Mouse (Mus musculus) liver, embryonic 12.5 days (tissue): ENCODE data around the gene Dock2. TPM values are rescaled to one million over a fixed set of nuclear protein-coding genes. Genes with fewer than 3 reads are reported as not detected.

Experiments
- ATAC-seq: fragments of 200-750 bp; cut with Nextera tagmentation; 2 replicates; pipeline ENCODE4 v1.8.0; 2017; ENCODE audit warnings: moderate number of reproducible peaks, mild to moderate bottlenecking, moderate library complexity
- H3K27ac ChIP-seq: fragments of 300-500 bp; sonication (generic); 2 replicates; pipeline ENCODE4 v1.5.1; 2016; ENCODE audit warnings: mild to moderate bottlenecking
- H3K27me3 ChIP-seq: fragments of 300-500 bp; sonication (generic); replicated peaks from 2 replicates; pipeline ENCODE4 v1.6.1; 2016; ENCODE audit warnings: mild to moderate bottlenecking, moderate library complexity
- H3K36me3 ChIP-seq: fragments of 300-500 bp; sonication (generic); 2 replicates; pipeline ENCODE4 v1.6.1; 2016; ENCODE audit warnings: mild to moderate bottlenecking, moderate library complexity
- H3K4me1 ChIP-seq: fragments of 300-500 bp; sonication (generic); 2 replicates; pipeline ENCODE4 v1.6.1; 2016
- H3K4me2 ChIP-seq: fragments of 300-500 bp; sonication (generic); 2 replicates; pipeline ENCODE4 v1.6.1; 2016; ENCODE audit warnings: mild to moderate bottlenecking, moderate library complexity
- H3K4me3 ChIP-seq: fragments of 300-500 bp; sonication (generic); 2 replicates; pipeline ENCODE4 v1.5.1; 2016; ENCODE audit warnings: mild to moderate bottlenecking, moderate library complexity
- H3K9ac ChIP-seq: fragments of 300-500 bp; sonication (generic); 2 replicates; pipeline ENCODE4 v1.6.1; 2016; ENCODE audit warnings: mild to moderate bottlenecking, moderate library complexity
- H3K9me3 ChIP-seq: fragments of 300-500 bp; sonication (generic); replicated peaks from 2 replicates; pipeline ENCODE4 v1.6.1; 2016; ENCODE audit warnings: mild to moderate bottlenecking, moderate library complexity
- WGBS: fragments of 180-500 bp; shearing (Covaris S2); methylation state at CpG from one replicate; pipeline ENCODE4 v1.1.7; 2016; ENCODE audit not compliant: insufficient replicate concordance; 5-methylcytosine and 5-hydroxymethylcytosine counted together
- polyA plus RNA-seq: library from polyadenylated mRNA; unstranded; fragments of >200 nt; fragmentation: Nextera tagmentation; extraction: Ambion mirVana; gene quantifications from 2 replicates; pipeline ENCODE4 v1.2.1, GENCODE M21; 2016

Gene Dock2
- polyA plus RNA-seq, 1 experiment from 2014 or later, result 6.3 TPM

- no peaks in the 10 kb centered on the region for H3K9me3 ChIP-seq
- no peaks in the 10 kb centered on the region for H3K27me3 ChIP-seq
- H3K27ac ChIP-seq, result no peak overlapping the region
- ATAC-seq, result no peak
- H3K9ac ChIP-seq, result no peak overlapping the region
- no peak overlapping the region for H3K4me2 ChIP-seq
- H3K4me1 ChIP-seq, result no peaks in the 10 kb centered on the region
- 77% methylated on average over 3 of the region's 3 CpGs for WGBS
- no peaks in the 10 kb centered on the region for H3K36me3 ChIP-seq
- H3K4me3 ChIP-seq, result no peak overlapping the region
These were observed 588.5 kb downstream of the Dock2 start for GRCm38 (mm10) chr11:34195142-34195541.

GRCm38 (mm10) chr11:34194158-34194941 lies 589.3 kb downstream of the Dock2 start:
- H3K4me2 ChIP-seq, result no peak overlapping the region
- WGBS, result 46% methylated on average over 9 of the region's 9 CpGs
- ATAC-seq, result no peak
- no peak overlapping the region for H3K27ac ChIP-seq
- no peaks in the 10 kb centered on the region for H3K4me1 ChIP-seq
- no peak overlapping the region for H3K9ac ChIP-seq
- H3K36me3 ChIP-seq, result no peaks in the 10 kb centered on the region
- no peaks in the 10 kb centered on the region for H3K27me3 ChIP-seq
- H3K4me3 ChIP-seq, result no peak overlapping the region
- no peaks in the 10 kb centered on the region for H3K9me3 ChIP-seq

GRCm38 (mm10) chr11:34193658-34194057 lies 590.0 kb downstream of the Dock2 start:
- H3K4me3 ChIP-seq, result no peak overlapping the region
- ATAC-seq, result no peak
- H3K4me2 ChIP-seq, result no peak overlapping the region
- 56% methylated on average over 3 of the region's 3 CpGs for WGBS
- no peaks in the 10 kb centered on the region for H3K4me1 ChIP-seq
- H3K9ac ChIP-seq, result no peak overlapping the region
- H3K27me3 ChIP-seq, result no peaks in the 10 kb centered on the region
- H3K9me3 ChIP-seq, result no peaks in the 10 kb centered on the region
- H3K27ac ChIP-seq, result no peak overlapping the region
- no peaks in the 10 kb centered on the region for H3K36me3 ChIP-seq

DNA sequence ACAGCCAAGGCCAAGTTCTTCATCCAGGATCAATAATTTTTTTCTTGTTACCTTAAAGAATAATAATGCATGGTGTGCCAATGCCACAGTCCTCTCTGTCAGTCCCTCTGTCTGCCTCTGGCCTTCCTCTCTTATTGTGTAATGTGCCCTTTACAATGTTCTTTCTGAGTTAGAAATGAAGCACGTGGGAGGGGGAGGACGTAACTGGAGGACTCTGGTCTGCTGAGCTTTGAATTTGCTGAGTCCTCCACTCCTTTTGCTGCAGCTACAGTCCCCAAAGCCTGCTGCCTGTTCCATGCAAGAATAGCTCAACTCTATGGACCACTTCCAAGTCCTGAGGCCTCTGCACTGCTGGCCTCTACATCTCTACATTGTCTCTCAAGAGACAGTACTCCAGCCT lies 599.4 kb downstream of the Dock2 start:
- Histone ChIP-seq H3K4me1 (no peaks in the 10 kb centered on the region), H3K27me3 (no peaks in the 10 kb centered on the region), H3K36me3 (no peaks in the 10 kb centered on the region), H3K27ac (no peak overlapping the region), H3K4me2 (no peak overlapping the region), H3K9me3 (no peaks in the 10 kb centered on the region), H3K4me3 (no peak overlapping the region), H3K9ac (no peak overlapping the region)
- WGBS, result 49% methylated on average over 2 of the region's 2 CpGs
- ATAC-seq, result no peak

DNA sequence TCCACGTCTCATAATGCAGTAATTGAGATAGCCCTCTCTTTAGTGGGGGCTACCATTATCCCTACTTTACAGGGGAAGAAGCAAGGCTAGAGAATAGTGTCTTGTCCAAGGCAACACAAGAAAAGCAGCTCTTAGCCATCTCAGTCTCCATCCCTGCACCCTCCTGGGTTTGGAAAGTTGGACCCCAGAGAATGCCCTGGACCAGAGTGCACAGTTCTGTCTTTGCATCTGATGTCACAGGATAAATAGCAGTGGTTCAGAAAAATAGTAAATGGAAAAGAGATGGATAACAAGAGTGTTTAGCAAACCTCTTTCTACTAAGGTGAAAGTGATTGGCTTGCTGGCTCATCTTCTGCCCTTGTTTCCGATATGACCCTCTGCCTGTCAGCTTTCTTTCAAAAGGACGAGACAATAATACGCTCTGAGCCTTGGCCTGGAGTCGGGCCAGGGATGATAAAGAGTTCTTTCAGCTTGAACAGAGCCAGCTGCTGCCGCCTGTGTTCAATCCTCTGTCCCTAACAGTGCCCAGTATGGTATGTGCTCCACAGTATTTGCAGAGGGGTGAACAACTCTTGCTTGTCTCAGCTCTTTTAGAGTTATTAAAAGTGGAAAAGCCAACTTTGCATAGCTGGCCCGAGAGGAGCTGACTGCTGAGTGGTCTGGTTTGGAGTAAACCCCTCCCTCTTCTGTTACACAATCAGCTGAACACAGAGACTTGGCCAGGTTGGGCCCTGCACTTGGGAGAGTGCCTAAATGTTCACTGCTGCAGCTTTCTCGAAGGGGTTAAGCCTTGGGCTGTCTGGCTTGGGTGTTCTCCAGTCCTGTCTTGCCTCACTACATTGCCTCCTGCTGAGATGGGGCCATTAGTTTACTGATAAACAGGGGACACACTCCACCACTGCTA lies 602.2 kb downstream of the Dock2 start:
- Histone ChIP-seq H3K4me2 (no peak overlapping the region), H3K36me3 (no peaks in the 10 kb centered on the region), H3K27me3 (no peaks in the 10 kb centered on the region), H3K4me1 (no peaks in the 10 kb centered on the region), H3K9me3 (no peaks in the 10 kb centered on the region), H3K4me3 (no peak overlapping the region), H3K27ac (no peak overlapping the region), H3K9ac (no peak overlapping the region)
- ATAC-seq, result no peak
- WGBS, result 53% methylated on average over 8 of the region's 8 CpGs

DNA sequence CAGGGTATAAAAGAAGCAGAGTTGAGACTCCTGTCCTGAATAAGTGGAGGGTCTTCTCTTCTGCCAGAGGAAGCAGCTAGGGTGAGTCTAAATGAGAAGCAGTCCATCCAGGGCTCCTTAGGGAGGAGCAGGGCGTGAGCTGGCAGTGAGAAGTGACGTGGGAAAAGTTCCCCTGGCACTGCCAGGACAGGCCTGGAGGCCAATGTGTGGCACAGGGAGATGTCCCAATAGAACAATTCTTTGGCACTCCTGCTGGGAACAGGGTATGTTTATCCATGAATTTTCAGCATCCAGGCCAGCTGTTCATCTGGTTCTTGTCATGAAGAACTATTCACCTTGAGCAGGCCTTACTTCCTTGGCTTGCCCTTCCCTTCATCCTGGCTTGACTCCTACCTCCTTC lies 604.9 kb downstream of the Dock2 start:
- 56% methylated on average over 2 of the region's 2 CpGs for WGBS
- Histone ChIP-seq H3K4me2 (no peak overlapping the region), H3K27me3 (no peaks in the 10 kb centered on the region), H3K9me3 (no peaks in the 10 kb centered on the region), H3K4me3 (no peak overlapping the region), H3K4me1 (no peaks in the 10 kb centered on the region), H3K36me3 (no peaks in the 10 kb centered on the region), H3K27ac (no peak overlapping the region), H3K9ac (no peak overlapping the region)
- ATAC-seq, result no peak

Other genes starting within 250 kb of the Dock2 start
- 19.8 and 20.0 TPM in 2 replicates for gene Spdl1, start 49.7 kb upstream of the Dock2 start, polyA plus RNA-seq